Mouse (Mus musculus) hindbrain, embryonic 10.5 days (tissue): ENCODE results near the gene Oog3. TPM values are rescaled to one million over a fixed set of nuclear protein-coding genes. Genes with fewer than 3 reads are reported as not detected.

Experiments used
- DNase-seq: peaks from one replicate; pipeline ENCODE4 v3.0.0-alpha.2; 2017; ENCODE audit warnings: low spot score
- H3K27ac ChIP-seq: fragments of 300-500 bp; sonication (generic); 2 replicates; pipeline ENCODE4 v1.5.1; 2016; ENCODE audit warnings: mild to moderate bottlenecking, moderate library complexity
- H3K27me3 ChIP-seq: fragments of 300-500 bp; sonication (generic); 2 replicates; pipeline ENCODE4 v1.6.1; 2016; ENCODE audit warnings: mild to moderate bottlenecking; ENCODE audit not compliant: poor library complexity, insufficient read depth, severe bottlenecking
- H3K36me3 ChIP-seq: fragments of 300-500 bp; sonication (generic); 2 replicates; pipeline ENCODE4 v1.6.1; 2016; ENCODE audit warnings: mild to moderate bottlenecking, moderate library complexity
- H3K4me1 ChIP-seq: fragments of 300-500 bp; sonication (generic); replicated peaks from 2 replicates; pipeline ENCODE4 v1.6.1; 2016; ENCODE audit warnings: mild to moderate bottlenecking
- H3K4me3 ChIP-seq: fragments of 300-500 bp; sonication (generic); 2 replicates; pipeline ENCODE4 v1.5.1; 2016; ENCODE audit warnings: mild to moderate bottlenecking, moderate library complexity
- H3K9me3 ChIP-seq: fragments of 300-500 bp; sonication (generic); 2 replicates; pipeline ENCODE4 v1.6.1; 2016; ENCODE audit warnings: mild to moderate bottlenecking, moderate library complexity
- WGBS: fragments of 180-500 bp; shearing (Covaris S2); methylation state at CpG from one replicate; pipeline ENCODE4 v1.1.7; 2016; 5-methylcytosine and 5-hydroxymethylcytosine counted together
- polyA plus RNA-seq: library from polyadenylated mRNA; unstranded; fragments of >200 nt; fragmentation: Nextera tagmentation; extraction: Ambion mirVana; gene quantifications from 2 replicates; pipeline ENCODE4 v1.2.1, GENCODE M21; 2016

Gene Oog3
- not detected in 2 replicates for polyA plus RNA-seq

- DNase-seq: no peak
- no peak within 1 kb of the TSS for H3K4me3 ChIP-seq
- H3K4me1 ChIP-seq: no peaks in the 10 kb centered on the region
- whole genome bisulfite sequencing: 72% methylated on average over 1 of the region's 1 CpGs
- no peak within 1 kb of the TSS for H3K27ac ChIP-seq
- peaks cover 54% of the 10 kb centered on the region for H3K9me3 ChIP-seq
- no peaks in the 10 kb centered on the region for H3K36me3 ChIP-seq
- H3K27me3 ChIP-seq: no peaks in the 10 kb centered on the region
Observed at GRCm38 (mm10) chr4:144162563-144162962, at the start of gene Oog3. TSS of gene Oog3 (minus strand) at chr4:144162663.

GRCm38 (mm10) chr4:144190419-144190818, 28.0 kb upstream of the Oog3 start, which contains the start of gene Oog2:
TSS of gene Oog2 (plus strand) at chr4:144190719.
- no peaks in the 10 kb centered on the region for H3K36me3 ChIP-seq
- H3K4me3 ChIP-seq: no peak within 1 kb of the TSS
- no peak within 1 kb of the TSS for H3K27ac ChIP-seq
- H3K4me1 ChIP-seq: no peaks in the 10 kb centered on the region
- WGBS: 55% methylated on average over 1 of the region's 1 CpGs
- H3K27me3 ChIP-seq: no peaks in the 10 kb centered on the region
- H3K9me3 ChIP-seq: peaks cover 57% of the 10 kb centered on the region
- no peak for DNase-seq

Other genes with a start within 250 kb of the Oog3 start
- gene Pramef25, start 211.6 kb downstream of the Oog3 start, polyA plus RNA-seq: not detected in 2 replicates
- not detected in 2 replicates for gene Gm13101, start 195.7 kb downstream of the Oog3 start, polyA plus RNA-seq
- gene Pramef17, start 168.3 kb downstream of the Oog3 start, polyA plus RNA-seq: not detected in 2 replicates
- not detected in 2 replicates for gene Pramel4, start 103.5 kb downstream of the Oog3 start, polyA plus RNA-seq
- not detected in 2 replicates for gene Gm13102, start 56.2 kb downstream of the Oog3 start, polyA plus RNA-seq
- gene Oog2, start 28.1 kb upstream of the Oog3 start, polyA plus RNA-seq: not detected in 2 replicates
- gene C87977, start 50.7 kb upstream of the Oog3 start, polyA plus RNA-seq: not detected in 2 replicates
- not detected in 2 replicates for gene Pramel5, start 117.8 kb upstream of the Oog3 start, polyA plus RNA-seq
- not detected in 2 replicates for gene Gm13128, start 167.6 kb upstream of the Oog3 start, polyA plus RNA-seq
- gene Gm13119, start 195.3 kb upstream of the Oog3 start, polyA plus RNA-seq: not detected in 2 replicates
- not detected in 2 replicates for gene Pramef20, start 215.3 kb upstream of the Oog3 start, polyA plus RNA-seq
- not detected in 2 replicates for gene Pramef12, start 245.8 kb upstream of the Oog3 start, polyA plus RNA-seq